Mouse (Mus musculus) ZHBTc4 (cell line): ENCODE measurements around the gene Rbm4b.
"Not testable (repeated sequence)": the region's sequence is repeated elsewhere in the genome, so short reads cannot be mapped to it uniquely, and the experiment has no call there.

Experiments used
- DNase-seq: peaks from one replicate; pipeline ENCODE4 v3.0.0-alpha.2; 2011; ENCODE audit warnings: low read depth, low spot score

Rbm4b gene

DNA sequence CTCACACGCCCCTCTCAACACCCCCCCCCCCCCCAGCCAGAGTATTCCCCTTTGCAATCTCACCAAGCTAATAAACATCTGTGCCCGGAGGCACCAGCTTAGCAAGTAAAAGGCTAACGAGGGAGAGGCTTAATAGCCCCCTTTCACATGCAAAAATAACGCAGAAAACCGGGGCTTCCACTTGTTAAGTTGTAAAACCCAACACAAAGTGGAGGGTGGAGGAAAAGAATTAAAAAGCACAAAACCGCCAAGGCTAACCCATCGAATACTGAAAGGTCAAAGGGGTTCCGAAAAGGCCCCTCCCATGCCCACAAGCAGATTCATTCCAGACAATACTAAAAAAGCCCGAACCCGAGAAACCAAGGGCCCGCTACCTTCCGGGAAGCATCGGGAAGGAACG, 54.0 kb downstream of the Rbm4b start:
- peak; percentile 97 for DNase-seq

DNA sequence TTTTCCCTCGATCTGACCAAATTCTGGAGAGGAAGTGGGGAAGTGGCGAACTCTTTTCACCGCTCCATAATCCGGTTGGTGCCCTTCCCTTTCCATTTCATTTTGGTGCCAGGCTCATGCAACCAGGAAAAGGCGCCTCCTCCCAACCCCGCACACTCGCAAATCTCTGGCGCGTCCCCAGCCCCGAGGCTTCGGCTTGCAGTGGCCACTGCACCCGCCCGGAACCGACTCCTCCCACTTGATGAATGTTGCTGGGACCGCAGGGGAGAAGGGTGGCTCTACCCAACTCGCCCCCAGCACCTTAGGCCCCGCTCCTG, 54.4 kb downstream of the Rbm4b start:
- DNase-seq: no peak

DNA sequence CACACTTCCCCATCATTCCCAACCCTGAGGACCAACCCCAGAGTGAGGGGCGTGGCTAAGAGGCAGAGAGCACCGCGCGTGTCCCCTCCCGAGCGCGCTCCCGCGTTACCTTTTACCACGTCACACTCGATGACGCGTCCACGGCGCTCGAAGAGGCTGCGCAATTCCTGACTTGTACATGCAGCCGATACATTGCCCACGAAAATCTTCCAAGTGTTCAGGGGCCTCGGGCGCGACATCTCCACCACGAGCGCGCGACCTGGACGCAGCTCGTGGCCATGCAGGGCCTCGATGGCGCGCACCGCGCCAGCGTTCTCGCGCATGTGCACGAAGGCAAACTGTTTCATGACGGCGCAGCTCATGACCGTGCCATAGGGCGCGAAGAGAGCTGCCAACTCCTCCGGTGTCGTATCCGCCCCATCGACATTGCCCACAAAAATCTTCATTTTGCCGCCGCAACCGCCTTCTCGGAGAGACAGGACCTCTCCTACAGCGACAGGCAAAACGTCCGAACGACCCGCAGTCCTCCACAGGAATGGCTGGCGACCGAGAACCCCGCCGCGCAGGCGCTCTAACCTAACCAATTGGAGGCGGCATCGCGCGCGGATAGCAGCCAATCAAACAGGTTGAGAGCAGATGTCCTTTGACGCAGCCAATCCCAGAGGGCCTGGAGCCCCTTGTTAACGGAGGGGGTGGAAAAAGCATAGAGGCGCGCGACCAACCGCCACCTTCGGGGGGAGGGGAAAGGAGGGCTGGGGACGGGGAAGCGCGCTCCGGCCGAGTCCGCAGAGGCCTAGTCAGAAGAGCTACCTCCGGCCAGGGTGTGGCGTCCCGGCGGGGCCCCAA, 55.0 kb downstream of the Rbm4b start, which contains the start of the genes Gm21992 and Rbm14:
Gene Gm21992 (minus strand): TSS at position 550 of the 846 bp plus-strand sequence.
Gene Rbm14 (minus strand): TSS at position 572 of the 846 bp plus-strand sequence.
- peak; percentile 100 for DNase-seq

DNA sequence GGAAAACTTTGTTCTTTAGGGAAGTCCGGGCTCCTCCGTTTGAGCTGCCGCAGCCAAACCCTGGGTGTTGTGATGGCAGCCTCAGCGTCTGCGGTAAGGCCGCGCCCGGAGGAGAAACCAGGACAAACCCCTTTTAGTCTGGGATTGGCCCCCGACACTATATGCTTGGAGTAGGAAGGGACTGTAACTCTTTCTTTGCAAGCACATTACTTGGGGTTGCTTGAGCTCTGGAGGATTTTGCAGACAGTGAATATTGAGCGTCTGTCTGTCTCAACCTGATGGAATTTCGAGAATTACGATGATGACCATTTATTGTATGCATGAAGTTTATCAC, 55.6 kb downstream of the Rbm4b start:
- no peak for DNase-seq

DNA sequence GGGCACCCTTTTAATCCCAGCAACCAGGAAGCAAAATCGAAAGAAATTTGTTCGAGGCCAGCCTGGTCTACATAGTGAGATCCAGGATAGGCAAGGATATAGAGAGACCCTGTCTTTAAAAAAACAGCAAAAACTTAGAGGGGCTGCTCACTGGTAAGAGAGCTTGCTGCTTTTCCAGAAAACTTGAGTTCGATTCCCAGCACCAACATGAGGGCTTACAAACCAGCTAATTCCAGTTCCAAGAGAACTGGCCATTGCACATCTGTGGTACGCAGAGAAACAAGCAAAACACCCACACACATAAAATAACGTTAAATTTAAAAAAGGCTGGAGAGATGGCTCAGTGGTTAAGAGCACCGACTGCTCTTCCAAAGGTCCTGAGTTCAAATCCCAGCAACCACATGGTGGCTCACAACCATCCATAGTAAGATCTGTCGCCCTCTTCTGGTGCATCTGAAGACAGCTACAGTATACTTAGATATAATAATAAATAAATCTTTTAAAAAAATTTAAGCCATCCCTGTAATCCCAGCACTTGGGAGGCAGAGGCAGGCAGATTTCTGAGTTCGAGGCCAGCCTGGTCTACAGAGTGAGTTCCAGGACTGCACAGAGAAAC, 56.1 kb downstream of the Rbm4b start:
- not testable (repeated sequence) for DNase-seq

DNA sequence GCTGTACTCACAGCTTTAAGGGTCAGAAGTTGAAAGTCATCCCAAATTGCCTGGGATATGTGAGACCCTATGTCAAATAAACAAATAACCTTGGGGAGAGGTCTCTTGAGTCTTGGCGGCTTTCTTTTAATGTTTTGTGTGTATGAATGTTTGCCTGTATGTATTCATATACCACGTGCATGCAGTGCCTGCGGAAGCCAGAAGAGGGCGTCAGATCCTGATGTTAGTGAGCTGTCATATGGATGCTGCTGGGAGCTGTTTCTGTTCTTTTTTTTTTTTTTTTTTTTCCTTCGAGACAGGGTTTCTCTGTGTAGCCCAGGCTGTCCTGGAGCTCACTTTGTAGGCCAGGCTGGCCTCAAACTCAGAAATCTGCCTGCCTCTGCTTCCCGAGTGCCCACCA, 56.7 kb downstream of the Rbm4b start:
- peak; percentile 90 for DNase-seq
